Mouse (Mus musculus) spleen, adult 18-20 months (tissue): ENCODE measurements around the gene Spata46.

Source experiments
- DNase-seq, 2 experiments: peaks; one replicate each; pipeline ENCODE4 v3.0.0; 2022; ENCODE audit warnings: mixed read lengths in 2 of 2

The Spata46 gene

DNA sequence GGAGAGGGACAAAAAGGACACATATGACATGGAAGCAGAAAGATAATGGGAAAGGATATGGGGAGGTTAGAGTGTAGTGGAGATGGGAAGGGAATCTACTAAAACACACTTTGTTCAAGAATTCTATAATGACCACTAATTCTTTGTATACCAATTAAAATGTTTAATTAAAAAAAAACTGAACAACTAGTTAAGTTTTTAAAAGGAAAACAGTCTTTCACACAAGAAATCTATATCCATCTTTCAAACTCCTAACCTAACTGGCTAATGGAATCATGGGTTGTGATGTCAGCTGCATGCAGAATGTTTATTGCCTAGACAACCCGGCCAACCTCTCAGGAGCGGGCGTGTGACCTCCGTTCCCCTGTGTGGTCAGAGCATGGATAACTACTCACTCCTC, at the start of gene Spata46:
Gene Spata46, plus strand, starts transcription at position 301 of the 400 bp plus-strand sequence.
- no peak for DNase-seq

DNA sequence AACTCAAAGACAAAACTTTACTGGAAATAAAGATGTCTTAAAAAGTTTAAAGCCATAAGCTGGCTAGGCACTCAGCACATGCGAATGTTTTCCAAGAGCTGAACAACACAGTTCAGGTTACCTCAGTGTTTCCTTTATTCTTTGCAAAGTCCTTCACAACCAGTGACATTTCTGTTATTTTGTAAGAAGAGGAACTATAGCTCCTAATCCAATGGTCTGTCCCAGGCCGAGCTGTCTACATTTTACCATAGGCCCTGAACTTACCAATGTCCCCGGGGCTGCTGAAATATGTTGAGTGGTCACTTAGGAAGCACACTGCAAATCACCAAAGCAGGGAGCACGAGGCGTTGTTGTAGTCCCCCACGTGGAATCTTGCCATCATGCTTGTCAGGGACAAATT, 38.3 kb upstream of the Spata46 start:
- DNase-seq = no peak

DNA sequence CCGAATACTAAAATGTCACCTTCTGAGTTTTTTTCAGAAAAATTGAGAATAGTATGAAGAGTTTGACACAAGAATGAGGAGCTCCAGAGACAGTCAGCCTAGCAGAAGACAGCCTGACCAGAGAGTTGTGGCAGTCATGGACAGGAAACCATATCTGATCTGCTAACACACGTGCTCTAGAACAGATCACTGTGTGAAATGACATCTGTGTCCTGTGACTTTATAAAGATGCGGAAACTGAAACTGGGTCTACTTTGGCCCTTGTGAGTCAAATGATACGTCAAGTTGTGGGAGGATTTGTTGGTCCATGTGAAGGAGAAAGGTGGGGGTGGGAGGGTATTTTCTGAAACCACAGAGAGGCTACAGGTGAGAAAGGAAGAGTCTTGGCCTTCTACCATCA, 37.9 kb upstream of the Spata46 start:
- DNase-seq = no peak

DNA sequence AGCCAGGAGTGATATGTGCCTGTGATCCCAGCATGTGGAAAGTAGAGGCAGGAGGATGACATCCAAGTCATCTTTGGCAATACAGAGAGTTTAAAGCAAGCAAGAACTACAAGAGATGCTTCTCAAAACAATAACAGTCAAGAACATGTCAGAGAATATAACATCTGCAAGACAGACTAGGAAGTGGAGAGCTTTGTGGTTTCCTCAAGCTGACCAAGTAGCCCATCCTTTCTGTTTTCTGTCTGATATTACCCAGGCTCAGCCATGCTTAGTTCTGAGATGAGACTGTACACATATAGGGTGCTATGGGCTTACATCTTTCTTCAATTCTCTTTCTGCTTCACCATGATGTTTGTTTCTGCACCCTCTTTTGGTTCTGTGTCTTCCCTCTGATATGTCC, 35.4 kb upstream of the Spata46 start:
- DNase-seq = no peak

DNA sequence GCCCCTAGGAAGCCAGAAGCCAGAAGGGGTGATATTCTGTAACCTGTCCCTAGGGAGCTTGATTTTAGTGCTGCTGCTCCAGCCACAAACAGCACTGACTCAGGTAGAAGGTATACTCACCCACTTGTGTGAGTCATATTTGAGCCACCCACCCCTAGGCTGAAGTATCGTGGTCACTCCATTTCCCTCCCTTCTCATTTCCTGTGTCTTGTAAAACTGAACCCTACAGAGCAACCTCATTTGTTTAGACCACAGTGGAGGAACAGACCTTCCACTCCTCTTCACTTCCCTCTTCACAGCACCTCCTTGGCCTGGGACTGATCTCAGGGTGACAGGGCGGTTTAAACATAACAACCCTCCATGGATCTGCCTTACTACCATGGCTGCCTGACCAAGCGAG, 31.6 kb upstream of the Spata46 start, which contains the start of gene Sh2d1b1:
Gene Sh2d1b1, plus strand, starts transcription at position 305 of the 400 bp plus-strand sequence.
- DNase-seq = no peak

DNA sequence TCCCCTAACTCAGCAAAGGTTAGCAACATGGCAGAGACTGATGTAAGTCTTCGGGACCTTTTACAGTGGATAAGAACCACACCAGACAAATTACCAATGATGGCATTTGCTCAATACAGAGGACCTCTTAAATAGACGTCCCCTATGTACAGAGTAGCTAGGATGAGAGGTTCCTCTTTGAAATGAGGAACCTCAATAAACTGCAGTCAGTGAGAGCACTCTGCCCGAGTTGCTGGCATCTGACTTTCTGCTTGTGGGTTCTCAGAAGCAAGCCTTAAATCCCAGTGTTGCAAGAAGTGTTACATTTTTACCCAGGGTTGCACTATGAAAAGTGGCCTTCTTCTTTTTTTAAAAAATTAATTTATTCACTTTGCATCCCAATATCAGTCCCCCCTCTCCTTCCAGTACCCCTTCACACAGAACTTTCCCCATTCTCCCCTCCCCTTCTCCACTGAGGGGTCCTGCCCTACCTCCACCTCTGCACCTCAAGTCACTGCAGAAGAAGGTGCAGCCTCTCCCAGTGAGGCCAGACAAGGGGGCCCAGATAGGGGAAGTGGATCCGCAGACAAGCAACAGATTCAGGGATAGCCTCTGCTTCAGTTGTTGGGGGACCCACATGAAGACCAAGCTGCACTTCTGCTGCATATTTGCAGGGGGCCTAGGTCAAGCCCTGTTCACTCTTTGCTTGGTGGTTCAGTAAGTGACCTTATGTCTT, 26.0 kb upstream of the Spata46 start:
- no peak for DNase-seq

DNA sequence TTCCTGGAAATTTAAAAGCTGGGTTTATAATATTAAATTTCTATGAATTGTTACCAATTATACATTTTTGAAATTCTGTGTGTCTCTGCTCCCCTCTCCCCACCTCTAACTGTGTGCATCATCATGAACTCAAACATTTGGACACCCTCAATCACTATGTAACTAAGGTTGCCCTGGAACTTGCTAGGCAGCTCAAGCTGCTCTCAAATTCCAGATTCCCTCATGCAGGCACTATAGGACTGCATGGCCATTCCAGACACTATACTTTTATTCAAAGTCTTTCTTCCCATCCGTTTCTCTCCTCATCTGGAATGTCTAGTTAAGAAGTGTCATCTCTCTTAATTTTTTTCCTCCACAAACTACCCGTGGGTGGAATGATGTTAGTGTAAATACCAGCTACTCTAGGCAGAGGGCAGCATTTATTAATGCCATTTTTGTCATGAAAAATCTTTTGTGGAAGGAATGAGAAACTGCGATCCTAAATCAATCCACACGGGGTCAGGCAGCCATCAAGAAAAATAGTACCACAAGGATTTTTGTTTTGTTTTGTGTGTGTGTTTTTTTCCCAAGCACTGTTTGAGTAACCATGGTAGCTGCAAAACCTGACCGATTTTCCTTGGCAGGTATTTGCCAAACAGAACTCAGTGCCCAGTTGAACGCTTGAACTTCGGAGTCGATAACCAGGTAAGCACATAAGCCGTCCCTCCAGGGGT, 16.2 kb upstream of the Spata46 start:
- no peak for DNase-seq

DNA sequence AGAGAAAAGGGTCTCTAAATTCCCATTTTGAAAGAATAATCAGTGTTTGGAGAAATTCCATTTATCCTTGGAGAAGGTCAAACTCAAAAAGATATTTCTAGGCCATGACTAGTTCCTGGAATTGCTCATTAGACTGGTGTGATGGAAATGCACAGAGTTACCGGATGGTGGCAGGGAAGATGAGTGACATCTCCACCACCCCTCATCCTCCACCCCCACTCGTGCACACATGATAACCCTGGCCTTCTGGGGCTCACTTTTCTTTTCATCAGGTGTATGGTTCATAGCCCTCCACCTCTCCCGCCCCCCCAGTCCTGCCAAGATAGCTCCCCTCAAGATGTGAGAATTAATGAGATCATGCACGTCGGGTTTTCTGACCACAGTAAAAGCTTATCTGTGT, 15.3 kb upstream of the Spata46 start:
- DNase-seq = no peak

DNA sequence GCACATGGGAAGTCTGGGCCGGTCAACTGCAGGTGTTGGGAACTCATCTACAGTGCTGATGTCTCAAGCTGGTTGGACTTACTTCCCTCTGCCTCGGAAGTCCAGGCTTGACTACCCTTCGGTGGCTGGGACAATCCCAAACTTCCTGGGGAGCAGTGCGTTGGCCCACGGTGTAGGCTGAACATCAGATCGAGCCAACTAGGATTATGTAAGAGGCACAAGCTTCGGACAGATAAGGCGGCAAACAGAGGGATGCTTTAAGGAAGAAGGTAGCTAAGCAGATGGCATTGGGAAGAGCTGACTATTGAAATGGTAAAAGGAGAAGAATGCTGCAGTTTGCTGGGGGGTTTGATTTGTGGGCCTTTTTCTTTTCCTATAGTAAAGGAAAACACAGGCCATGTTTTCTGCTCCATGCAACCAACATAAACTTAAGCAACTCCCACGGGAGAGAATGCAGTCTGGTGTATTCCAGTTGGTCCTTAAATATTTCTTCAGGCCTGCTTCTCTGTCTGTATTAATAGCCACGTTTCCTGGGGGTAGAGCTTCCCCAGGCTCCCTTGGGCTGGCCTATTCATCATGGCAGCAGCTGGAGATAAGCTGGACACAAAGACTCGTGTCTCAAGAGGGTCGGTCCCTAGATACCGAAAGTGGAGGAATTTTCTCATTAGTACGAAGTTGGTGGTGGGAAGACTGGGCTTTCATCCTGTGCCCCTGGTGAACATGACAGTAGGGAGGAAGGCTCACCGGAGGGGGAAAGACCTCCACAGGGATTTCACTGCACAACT, 13.6 kb upstream of the Spata46 start:
- no peak for DNase-seq

DNA sequence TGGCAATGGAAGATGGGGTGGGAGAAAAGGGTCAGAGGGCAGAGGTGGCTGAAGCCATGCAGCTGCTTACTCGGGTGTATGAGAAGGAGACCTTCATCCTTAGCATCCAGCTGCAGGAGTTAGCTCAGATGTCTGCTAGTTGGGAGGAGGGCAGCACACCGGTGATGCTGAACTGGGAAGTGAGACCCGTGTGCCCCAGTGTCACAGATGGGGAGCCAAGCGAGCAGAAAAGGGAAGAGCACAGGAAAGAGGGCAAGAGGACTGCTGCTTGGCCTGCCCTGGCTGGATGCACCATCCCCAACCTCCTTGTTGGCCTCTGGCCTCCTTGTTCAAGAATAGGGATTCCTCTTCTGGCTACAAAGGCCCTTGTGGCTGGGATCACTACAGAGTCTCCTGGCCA, 9.1 kb upstream of the Spata46 start:
- DNase-seq = no peak

DNA sequence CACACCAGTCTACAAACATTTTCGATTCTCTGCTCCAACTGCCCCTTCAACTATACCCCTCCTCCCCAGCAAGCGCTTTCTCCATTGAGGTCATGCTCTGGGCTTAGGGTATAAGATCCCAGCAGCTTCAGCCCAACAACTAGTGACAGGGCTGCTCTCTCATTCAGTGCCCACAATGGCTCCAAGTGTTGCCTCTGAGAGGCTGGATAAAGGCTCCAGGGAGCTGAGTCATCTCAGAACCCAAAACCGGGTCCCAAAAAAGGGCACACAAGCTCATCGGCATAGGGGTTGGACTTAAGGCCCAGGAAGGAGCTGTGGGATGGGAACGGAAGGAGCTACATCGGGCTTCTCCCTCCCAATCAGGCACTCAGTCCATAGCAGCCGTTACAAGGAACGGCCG, 6.9 kb upstream of the Spata46 start:
- DNase-seq = no peak

DNA sequence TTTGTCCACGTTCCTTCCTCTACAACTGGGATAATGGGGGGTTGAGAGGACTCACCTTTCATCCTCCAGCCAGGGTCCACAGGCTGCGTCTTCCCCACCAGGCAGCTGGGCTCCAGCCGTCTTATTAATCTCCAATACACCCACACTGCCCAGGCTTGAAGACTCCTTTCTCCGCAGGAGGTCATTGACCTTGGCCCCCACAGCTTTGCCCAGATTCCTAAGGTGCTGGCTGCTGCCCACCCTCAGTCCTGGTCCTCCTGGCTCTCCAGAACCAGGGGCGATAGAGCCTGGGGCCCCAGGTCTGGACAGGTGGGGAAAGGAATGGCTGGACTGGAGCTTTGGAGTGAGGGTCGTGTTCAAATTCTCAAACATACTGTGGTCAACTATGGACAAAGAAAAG, 6.1 kb upstream of the Spata46 start:
- DNase-seq = no peak

DNA sequence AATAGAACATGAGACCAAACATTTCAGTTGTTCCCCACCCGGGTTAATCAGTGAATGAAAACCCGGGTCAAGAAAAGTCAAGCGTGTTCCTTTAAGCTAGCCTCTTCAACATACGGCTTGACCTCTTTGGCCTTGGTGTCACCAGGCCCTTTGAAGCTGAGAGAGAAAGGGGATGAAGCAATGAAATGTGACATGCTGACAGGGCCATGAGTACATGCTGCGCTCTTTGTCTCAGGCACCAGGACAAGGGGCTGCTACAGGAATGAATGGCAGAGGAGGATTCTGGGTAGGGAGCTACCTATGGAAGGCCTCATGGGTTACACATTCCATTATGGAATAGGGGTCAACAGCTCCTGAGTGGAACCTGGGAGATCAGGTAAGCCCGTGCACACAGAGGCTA, 5.5 kb upstream of the Spata46 start:
- no peak for DNase-seq

DNA sequence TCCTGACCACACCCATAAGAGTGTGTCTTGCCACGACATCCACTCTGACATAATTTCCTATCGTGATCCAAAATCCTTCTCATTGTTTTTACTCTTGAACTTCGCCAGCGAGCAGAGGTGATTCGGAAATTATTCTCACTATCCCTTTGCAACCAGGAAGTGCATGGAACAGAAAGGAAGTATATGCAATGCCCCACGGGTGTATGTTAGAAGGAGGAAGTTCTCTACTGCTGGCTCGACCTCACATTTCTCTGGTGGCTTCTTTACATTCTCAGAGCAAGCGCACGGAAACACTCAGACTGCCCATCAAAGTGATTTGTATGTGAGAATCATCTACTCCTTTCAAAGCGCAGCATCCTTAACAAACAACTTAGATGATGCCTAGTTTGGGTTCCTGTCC, 3.6 kb upstream of the Spata46 start:
- no peak for DNase-seq

DNA sequence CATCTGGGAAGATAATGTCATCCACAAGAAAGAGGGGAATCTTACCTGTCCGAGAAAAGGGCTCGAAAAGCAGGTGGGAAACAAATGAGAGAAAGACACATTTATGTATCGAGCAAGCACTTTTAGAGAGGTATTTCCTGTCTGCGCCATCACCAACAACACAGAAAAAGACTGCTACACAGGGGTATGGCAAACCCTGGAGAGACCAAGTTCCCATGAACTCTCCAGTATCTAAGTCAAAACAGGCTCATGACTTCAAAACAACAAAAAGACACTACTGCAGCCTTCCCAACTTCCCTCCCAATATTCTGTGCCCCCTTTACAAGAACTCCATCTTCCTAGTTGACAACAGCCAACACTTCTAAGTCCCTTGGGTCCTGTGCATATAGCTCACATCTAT, 2.4 kb upstream of the Spata46 start, which contains the start of gene Gm7694:
Gene Gm7694, minus strand, starts transcription at position 101 of the 400 bp plus-strand sequence.
- no peak for DNase-seq

DNA sequence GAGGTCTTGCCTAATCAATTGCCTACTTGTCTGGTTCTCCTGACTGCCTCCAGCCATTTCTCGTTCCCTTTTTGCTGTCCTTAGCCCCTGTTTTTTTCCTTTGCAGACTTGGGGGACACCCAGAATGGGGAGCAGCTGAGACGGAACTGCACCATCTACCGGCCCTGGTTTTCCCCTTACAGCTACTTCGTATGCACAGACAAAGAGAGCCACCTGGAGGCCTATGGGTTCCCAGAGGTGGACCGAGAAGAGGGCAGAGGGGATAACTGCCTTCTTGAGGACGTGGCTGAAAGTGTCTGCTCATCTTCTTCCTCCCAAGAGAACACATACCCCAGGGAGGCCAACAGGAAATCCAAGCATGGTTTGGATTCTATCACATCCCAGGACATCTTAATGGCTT, 2.8 kb downstream of the Spata46 start:
- DNase-seq = no peak

DNA sequence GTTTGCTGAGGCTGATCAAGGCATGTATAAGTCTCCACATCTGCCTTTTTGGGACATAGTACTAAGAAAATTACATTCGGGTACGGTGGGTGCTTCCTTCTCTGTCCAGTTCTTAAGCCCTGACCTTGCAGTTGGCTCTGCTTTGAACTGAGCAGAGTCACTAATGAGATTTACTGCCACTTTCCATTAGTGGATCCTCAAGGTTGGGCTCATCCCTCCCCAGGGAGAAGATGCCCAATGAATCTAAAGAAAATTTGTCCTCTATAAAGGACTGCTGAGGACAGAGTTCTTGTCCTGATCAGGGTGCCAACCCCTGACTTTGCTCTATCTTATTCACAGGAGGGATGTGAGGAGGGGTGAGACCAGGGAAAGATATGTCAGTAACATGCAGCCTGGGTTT, 13.4 kb downstream of the Spata46 start:
- no peak for DNase-seq

DNA sequence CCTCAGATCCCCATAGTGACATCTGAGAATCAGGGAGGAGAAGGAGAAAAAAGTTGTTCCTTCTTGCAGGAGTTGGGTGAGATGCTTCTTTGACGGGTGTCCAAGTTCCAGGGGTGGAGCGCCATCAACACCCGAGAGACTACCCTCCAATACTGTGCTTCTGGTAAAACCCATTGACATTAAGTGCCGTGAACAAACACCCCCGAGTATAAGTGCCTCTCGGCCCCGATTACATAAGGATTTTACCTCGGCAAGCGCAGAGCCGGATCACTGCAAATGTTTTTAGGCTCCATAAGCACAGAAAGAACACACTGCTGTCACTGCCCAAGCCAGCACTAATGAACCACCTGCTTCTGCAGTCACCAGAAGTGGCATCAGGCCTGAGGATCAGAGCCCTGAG, 14.4 kb downstream of the Spata46 start:
- DNase-seq = no peak

DNA sequence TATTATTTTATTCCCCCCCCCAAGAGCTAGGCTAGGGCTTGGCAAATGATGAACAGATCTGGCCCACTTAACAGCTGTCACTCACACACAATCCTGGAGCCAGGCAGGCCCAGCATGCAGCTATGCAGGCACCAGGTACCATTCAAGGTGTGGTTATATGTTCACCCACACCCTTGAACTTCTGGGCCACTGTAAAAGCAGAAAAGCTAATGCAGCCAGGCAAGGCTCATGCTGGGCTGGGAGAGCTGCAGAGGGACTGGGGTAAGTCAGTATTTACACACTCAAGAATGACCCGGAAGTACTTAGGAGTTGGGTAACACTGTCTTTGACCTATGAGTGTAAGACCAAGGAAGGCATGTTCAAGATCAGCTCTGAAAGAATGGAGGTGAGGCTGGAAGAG, 15.7 kb downstream of the Spata46 start:
- no peak for DNase-seq

DNA sequence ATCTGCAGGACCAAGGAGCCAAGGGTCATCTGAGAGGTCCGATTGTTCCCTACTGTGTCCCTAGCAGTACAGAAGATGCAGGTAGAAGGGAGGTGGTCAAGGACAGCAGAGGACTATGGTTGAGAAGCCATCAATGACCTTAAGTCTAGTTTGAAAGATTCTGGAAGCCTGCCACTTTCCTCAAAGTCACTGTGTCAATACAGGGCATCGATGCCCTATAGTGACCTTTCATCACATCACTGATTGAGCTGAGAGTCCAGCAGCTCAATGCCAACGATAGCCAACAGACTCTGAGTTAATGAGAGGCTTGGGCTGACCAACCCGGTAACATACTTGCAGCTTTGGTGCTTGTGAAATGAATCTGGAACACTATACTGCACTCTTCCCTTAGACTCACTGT, 16.7 kb downstream of the Spata46 start:
- no peak for DNase-seq

DNA sequence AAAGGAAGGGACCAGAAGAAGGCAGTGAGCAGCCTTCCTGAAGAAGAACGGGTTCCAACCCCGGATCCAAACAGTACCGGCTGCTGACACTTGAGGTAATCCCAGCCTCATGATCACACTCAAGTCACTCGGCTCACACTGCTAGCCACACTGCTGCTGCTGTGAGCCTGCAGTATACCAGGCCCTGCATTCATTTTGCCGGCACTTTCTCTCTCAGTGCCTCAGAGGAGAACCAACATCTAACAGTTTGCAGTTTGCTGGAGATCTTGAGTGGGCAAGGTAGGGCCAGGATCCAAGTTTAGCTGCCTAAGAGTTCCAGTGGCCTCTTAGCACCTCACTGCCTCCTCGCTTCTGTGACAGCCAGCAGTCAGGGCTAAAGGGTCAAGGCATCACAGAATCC, 23.3 kb downstream of the Spata46 start:
- no peak for DNase-seq

DNA sequence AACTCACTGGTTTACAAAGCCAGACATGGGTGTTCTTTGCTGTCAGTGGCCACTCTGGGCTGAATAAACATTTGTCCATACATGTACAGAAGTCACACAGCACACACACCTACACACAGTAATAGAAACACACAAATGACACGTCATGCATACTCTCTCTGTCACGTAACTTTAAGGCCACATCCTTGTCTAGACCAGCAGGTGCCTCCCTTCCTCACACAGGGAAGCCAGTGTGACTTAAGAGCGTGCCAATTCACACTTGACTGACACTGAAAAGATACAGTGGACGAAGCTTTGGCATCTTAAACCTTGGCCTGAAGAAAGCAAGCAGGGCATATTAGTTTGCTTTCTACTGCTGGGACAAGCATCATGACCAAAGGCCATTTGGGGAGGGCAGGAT, 24.2 kb downstream of the Spata46 start:
- no peak for DNase-seq

DNA sequence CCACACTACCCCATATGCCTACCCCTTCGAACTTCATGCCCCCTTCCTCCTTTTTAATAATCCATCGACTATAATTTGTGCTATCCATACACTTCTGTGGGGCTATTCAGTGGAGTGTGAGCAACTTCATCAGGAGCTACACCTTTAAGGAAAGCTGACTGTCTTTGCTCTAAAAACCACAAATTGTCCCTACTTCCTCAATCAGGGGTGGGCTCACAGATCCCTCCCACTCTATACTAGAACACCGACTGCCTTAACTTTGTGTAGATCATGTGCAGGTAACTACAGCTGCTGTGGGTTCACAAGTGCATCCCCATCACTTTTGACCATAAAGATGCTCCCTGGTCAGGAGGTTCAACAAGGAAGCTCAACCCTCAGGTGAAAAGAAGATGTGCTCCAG, 31.3 kb downstream of the Spata46 start:
- no peak for DNase-seq

DNA sequence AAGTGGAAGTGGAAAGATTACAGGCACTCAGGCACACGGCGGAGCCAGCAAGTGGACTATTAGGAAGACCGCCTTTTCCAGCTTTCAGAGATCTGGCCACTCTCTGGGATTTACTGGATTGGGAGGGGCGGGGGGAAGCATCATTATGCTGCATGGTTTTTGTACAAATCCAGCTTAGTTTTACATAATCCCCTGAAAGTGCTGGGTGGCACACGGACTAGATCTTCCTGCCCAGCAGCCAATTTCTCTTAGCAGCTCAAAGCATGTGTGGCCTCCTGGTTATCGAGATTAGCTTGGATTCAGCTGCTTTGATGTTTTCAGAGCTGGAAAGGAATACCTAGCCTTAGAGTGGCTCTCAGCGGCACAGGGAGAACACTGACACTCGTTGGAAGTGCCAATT, 34.5 kb downstream of the Spata46 start:
- DNase-seq = no peak
